Mouse (Mus musculus) embryonic fibroblast, embryonic 13.5 days (primary cell): ENCODE measurements around the gene Asap2.

ENCODE experiments used
- CTCF ChIP-seq: IDR thresholded peaks from 2 replicates; pipeline ENCODE4 v1.5.1; 2011; ENCODE audit warnings: mild to moderate bottlenecking, control low read depth, low read length, moderate library complexity, borderline replicate concordance; ENCODE audit not compliant: insufficient read depth
- POLR2A ChIP-seq: IDR thresholded peaks from 2 replicates; pipeline ENCODE4 v1.6.1; 2011; ENCODE audit warnings: low read depth, mild to moderate bottlenecking, control low read depth, low read length, moderate library complexity

DNA sequence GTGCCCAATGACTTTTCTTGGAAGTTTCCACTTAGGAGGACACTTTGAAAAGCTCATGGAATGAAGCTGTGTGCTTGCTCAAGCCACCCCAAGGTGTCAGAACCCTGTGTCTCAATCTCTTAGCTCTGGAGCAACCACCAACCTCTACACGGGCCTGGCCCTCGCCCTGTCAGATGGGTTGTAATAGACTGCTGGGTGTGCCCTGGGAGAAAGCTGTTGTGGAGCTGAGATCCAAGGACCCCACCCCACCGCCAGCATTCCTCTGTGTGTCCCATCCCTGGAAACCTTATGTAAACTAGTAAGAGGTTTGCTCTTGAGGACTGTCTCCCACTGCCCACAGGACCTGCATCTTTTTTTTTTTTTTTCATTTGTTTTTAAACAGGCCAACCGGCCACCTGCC is 233.7 kb downstream of the Asap2 start:
- TF ChIP-seq CTCF (no peak), POLR2A (no peak)
